14 mouse cellular contexts compared by ENCODE assay signal in genomic region chr6:114290929-114291328, GRCm38 (mm10). TPM values are rescaled to one million over a fixed set of nuclear protein-coding genes. Genes with fewer than 3 reads are reported as not detected.
A peak's percentile ranks its signal among the peaks of the same experiment; 100 is the strongest.
DNase-seq lines count a peak whose midpoint lies in the region; ATAC-seq lines count a peak whose summit lies in the region.
"Had no signal": no experiment of that assay in that cellular context is flagged by ENCODE, and none has a peak within 500 bp of the region (broad histone marks: within the 10 kb centered on the region; RNA-seq: fewer than 3 reads in every experiment).

No protein-coding gene starts in this region.

- peak; percentile 47 to 59 for DNase-seq in cerebellum, postnatal 14 days
- no peak for DNase-seq in cerebellum, adult 9-10 months
- no peak for DNase-seq in heart, embryonic 10.5 days (ENCODE audit: low spot score)
- no peak for DNase-seq in spleen, adult 12 weeks (ENCODE audit: low spot score)
- DNase-seq in adrenal gland, adult 2 months, result no peak
- DNase-seq: heart, postnatal 4 days; kidney, adult 9 months; thymus, postnatal 36 days had no signal

- ATAC-seq in forebrain, embryonic 12.5 days (ENCODE audit: low FRiP score), result 0 out of 2 replicates have a peak, but pooled peaks have one; percentile 25
- no peak for ATAC-seq in hindbrain, embryonic 15.5 days (ENCODE audit: low FRiP score, low read depth)
- 0 out of 2 replicates have a peak, but pooled peaks have one; percentile 38 for ATAC-seq in neural tube, embryonic 12.5 days (ENCODE audit: low FRiP score, low read depth)

- peaks cover 3% of the 10 kb centered on the region; the same call in 1 of the 2 replicates for H3K27me3 ChIP-seq in forebrain, embryonic 12.5 days
- H3K27me3 ChIP-seq in hindbrain, embryonic 15.5 days, result no peaks in the 10 kb centered on the region
- H3K27me3 ChIP-seq in neural tube, embryonic 12.5 days (replicated peaks), result 0 out of 2 replicates have a peak, but pooled peaks cover 9% of the 10 kb centered on the region
- peaks cover 78% of the 10 kb centered on the region for H3K27me3 ChIP-seq in heart, embryonic 10.5 days (ENCODE audit: insufficient read depth, poor library complexity, severe bottlenecking)

- peak overlapping the region; percentile 91 for H3K27ac ChIP-seq in forebrain, embryonic 12.5 days
- peak overlapping the region; percentile 87 for H3K27ac ChIP-seq in hindbrain, embryonic 15.5 days (replicated peaks)
- H3K27ac ChIP-seq in neural tube, embryonic 12.5 days, result no peak overlapping the region
- H3K27ac ChIP-seq in heart, embryonic 10.5 days, result no peak overlapping the region
- H3K27ac ChIP-seq: stomach, embryonic 15.5 days had no signal

- H3K36me3 ChIP-seq in forebrain, embryonic 12.5 days (replicated peaks), result no peaks in the 10 kb centered on the region
- no peaks in the 10 kb centered on the region for H3K36me3 ChIP-seq in hindbrain, embryonic 15.5 days
- no peaks in the 10 kb centered on the region for H3K36me3 ChIP-seq in neural tube, embryonic 12.5 days
- no peaks in the 10 kb centered on the region for H3K36me3 ChIP-seq in heart, embryonic 10.5 days
- H3K36me3 ChIP-seq: G1E; stomach, embryonic 15.5 days had no signal

- H3K4me1 ChIP-seq in forebrain, embryonic 12.5 days, result peaks cover 89% of the 10 kb centered on the region
- peaks cover 97% of the 10 kb centered on the region for H3K4me1 ChIP-seq in hindbrain, embryonic 15.5 days (replicated peaks)
- H3K4me1 ChIP-seq in neural tube, embryonic 12.5 days, result peaks cover 56% of the 10 kb centered on the region
- peaks cover 11% of the 10 kb centered on the region for H3K4me1 ChIP-seq in heart, embryonic 10.5 days
- H3K4me1 ChIP-seq: stomach, embryonic 15.5 days had no signal

- 70% methylated on average over 4 of the region's 4 CpGs for WGBS in forebrain, embryonic 12.5 days
- WGBS in hindbrain, embryonic 15.5 days, result 45% methylated on average over 4 of the region's 4 CpGs
- WGBS in neural tube, embryonic 12.5 days, result 51% methylated on average over 4 of the region's 4 CpGs
- WGBS in heart, embryonic 10.5 days, result 41% methylated on average over 4 of the region's 4 CpGs

- H3K4me2 ChIP-seq in forebrain, embryonic 12.5 days, result peak overlapping the region; percentile 33
- H3K4me2 ChIP-seq in hindbrain, embryonic 15.5 days, result peak overlapping the region; percentile 42
- H3K4me2 ChIP-seq in neural tube, embryonic 12.5 days (replicated peaks), result peak overlapping the region; percentile 38; the same call in 1 of the 2 replicates
- H3K4me2 ChIP-seq: stomach, embryonic 15.5 days had no signal

- no peaks in the 10 kb centered on the region for H3K9me3 ChIP-seq in forebrain, embryonic 12.5 days
- no peaks in the 10 kb centered on the region for H3K9me3 ChIP-seq in hindbrain, embryonic 15.5 days
- H3K9me3 ChIP-seq in neural tube, embryonic 12.5 days, result no peaks in the 10 kb centered on the region
- no peaks in the 10 kb centered on the region for H3K9me3 ChIP-seq in heart, embryonic 10.5 days
- H3K9me3 ChIP-seq: stomach, embryonic 15.5 days had no signal

- H3K4me3 ChIP-seq in forebrain, embryonic 12.5 days (replicated peaks), result no peak overlapping the region
- H3K4me3 ChIP-seq in hindbrain, embryonic 15.5 days, result no peak overlapping the region
- no peak overlapping the region for H3K4me3 ChIP-seq in neural tube, embryonic 12.5 days
- no peak overlapping the region for H3K4me3 ChIP-seq in heart, embryonic 10.5 days
- H3K4me3 ChIP-seq: stomach, embryonic 15.5 days had no signal

- no peak overlapping the region for H3K9ac ChIP-seq in forebrain, embryonic 12.5 days
- no peak overlapping the region for H3K9ac ChIP-seq in hindbrain, embryonic 15.5 days
- no peak overlapping the region for H3K9ac ChIP-seq in neural tube, embryonic 12.5 days
- H3K9ac ChIP-seq: stomach, embryonic 15.5 days had no signal

RNA-seq across cellular contexts. Expression of gene Slc6a1, which starts 8.5 kb away (rescaled TPM):
- 49.9 and 57.8 TPM in 2 replicates for polyA plus RNA-seq in forebrain, embryonic 12.5 days (2016; fragmentation: Nextera tagmentation; extraction: Ambion mirVana)
- polyA plus RNA-seq in hindbrain, embryonic 15.5 days (2015; fragmentation: Nextera tagmentation; extraction: Ambion mirVana), result 130 and 150 TPM in 2 replicates
- polyA plus RNA-seq in neural tube, embryonic 12.5 days (2016; fragmentation: Nextera tagmentation; extraction: Ambion mirVana), result 32.4 and 35.4 TPM in 2 replicates
- 0.48 and 0.54 TPM in 2 replicates for polyA plus RNA-seq in heart, embryonic 10.5 days (2016; fragmentation: Nextera tagmentation; extraction: Ambion mirVana)
- not detected for total RNA-seq in adrenal gland, adult 2 months (2021)
- polyA plus RNA-seq in adrenal gland, adult 2 months (2012; rRNA removed), result not detected in 2 replicates
- polyA plus RNA-seq: C2C12, G1E had no signal

Comparison
In these comparisons a context has a peak if more than half of its experiments do, and no peak if none do; other contexts are left out.
1. DNase-seq: peak in cerebellum, postnatal 14 days (2 of 2); none in cerebellum, adult 9-10 months (single experiment), heart, embryonic 10.5 days (single experiment), spleen, adult 12 weeks (single experiment) and adrenal gland, adult 2 months (single experiment).
2. H3K27ac ChIP-seq: peak in forebrain, embryonic 12.5 days (single experiment) and hindbrain, embryonic 15.5 days (single experiment); none in neural tube, embryonic 12.5 days (single experiment) and heart, embryonic 10.5 days (single experiment).
3. RNA of gene Slc6a1, which starts 8.5 kb away (polyA plus RNA-seq): 130 to 150 TPM in hindbrain, embryonic 15.5 days, 49.9 to 57.8 TPM in forebrain, embryonic 12.5 days and 32.4 to 35.4 TPM in neural tube, embryonic 12.5 days; 0.48 to 0.54 TPM in heart, embryonic 10.5 days and not detected in adrenal gland, adult 2 months; every median in the first group is over 10 times any median in the second.
4. Peak in every context shown above with its lines, with median percentiles within 50 percentile points of each other: H3K4me2 ChIP-seq.